Mouse (Mus musculus): Measurements from ENCODE around the gene Uqcrc1.

Gene Uqcrc1
- long read RNA-seq, experiment 1, transcript Uqcrc1-201 (13 exons, 1,653 nt), result major isoform, 595 of 625 reads
- long read RNA-seq, experiment 1, partial matches to known transcripts, result 14 of 625 reads
- long read RNA-seq, experiment 1, other reads (novel, unspliced or antisense), result 16 of 625 reads
- long read RNA-seq, experiment 2, transcript Uqcrc1-201 (13 exons, 1,653 nt), result major isoform, 623 of 652 reads
- long read RNA-seq, experiment 2, partial matches to known transcripts, result 12 of 652 reads
- long read RNA-seq, experiment 2, other reads (novel, unspliced or antisense), result 17 of 652 reads

DNA sequence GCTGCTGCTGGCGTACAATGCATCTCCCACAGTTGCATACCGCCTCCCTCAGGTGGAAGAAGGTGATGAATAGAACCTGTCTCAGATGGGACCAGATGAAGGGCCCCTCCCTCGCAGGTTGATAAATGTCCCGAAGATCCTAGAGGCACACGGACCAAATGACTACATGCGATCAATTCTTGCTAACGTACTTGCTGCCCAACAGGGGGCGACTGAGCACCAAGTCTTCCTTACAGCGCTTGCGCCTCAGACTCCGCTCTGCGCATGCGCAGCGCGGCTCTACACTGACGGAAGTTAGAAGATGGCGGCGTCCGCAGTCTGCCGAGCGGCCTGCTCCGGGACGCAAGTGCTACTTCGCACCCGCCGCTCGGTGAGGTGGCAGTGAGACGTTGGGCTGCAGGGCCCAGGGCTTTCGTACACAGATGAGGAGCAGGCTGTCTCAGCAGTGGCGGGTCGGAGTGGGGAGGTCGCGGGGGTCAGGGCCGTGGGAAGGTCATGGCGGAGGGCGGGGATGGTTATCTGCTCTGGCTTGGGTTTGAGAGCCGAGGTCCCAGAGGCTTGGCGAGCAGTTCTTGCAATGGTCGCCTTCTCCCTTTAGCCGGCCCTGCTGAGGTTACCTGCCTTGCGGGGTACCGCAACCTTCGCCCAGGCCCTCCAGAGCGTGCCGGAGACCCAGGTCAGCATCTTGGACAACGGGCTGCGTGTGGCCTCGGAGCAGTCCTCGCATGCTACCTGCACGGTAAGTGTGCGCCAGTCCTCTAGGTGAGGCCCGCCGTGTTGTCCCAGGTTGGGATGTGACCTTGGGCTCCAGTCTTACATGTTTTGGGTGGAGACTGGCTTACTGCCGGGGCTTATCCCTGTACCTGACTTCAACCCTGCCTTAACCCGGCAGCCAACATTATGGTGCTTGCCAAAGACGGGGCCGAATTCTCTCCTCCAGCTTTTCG lies at the start of gene Uqcrc1:
Uqcrc1 (plus strand) TSS at position 216 of the 947 bp plus-strand sequence.
- intact Hi-C loops (cut with DNase I), result loop anchor here (5.0 kb wide), 1 partner anchor 121 kb away; the partner anchor contains the start of gene Trex1

DNA sequence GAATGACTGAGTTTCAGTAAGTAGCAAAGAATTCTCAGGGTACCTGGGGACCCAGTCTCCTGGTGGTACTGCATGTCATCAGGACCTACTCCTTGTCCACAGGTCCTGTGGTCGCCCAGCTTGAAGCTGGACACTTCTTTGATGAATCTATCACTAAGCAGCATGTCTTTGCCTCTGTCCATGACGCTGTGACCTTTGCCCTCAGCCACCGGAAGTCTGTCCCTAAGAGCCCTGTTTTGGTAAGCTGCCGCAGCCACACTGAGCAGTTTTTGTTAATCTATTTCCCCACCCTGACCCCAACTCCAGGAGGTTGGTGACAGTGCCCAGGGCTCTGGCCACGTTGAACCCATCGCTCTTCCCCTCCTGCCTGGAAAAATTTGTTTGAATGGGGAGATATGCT lies 24.1 kb upstream of the Uqcrc1 start:
- intact Hi-C loops (cut with DNase I), result no loop called here

DNA sequence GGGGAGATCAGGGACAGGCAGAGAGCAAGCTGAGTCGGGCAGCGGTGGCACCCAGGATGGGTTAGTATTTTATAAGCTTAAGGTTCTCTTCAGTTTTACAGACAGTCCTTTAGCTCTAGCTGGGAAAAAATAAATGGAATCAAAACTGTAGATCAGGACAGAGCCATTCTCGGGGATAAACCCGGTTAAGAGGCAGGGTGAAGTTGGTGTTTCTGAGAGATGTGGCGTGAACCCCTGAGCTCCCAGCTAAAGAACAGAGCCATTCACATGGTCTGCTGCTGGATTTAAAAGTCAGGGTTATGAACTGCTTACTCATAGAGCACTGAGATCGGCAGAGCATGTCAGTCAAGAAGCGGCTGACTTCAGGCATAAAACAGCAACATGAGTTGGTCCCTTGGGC lies 23.3 kb upstream of the Uqcrc1 start:
- intact Hi-C loops (cut with DNase I), result no loop called here

DNA sequence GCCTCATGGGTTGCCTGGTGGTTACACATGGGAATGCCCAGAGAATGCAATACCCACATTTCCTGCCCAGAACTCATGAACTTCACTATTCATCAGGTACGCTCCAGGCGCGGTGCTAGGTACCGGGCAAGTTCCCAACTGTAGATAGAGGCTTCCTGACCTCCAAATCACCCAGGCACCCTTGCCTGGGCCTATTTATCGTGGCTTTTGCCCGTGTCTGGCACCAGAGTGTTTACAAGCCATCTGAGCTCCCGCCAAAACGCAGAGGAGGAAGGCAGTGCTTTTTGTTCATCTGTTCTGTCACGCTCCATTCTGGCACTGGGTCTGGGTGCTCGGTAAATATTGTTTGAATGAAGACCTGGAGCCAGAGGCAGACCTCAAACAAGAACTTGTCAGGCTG lies 22.8 kb upstream of the Uqcrc1 start:
- intact Hi-C loops (cut with DNase I), result no loop called here

DNA sequence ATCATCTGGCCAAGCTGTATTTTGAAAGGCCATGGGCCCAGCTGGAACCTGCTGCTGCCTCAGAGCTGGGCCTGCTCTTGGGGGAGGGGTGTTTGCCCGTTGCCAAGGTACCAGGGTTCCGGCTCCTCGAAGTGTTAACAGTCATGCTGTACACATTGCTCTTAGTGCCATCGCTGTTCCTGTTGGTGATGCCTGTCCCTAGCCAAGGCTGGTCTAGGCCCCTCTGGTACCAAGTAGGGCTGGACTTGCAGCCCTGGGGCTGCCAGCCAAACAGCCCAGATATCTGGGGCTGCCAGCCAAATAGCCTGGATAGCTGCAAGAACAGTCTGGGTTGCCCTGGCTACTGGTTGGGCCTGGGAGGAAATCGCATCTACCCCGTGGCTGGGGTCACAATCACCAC lies 21.9 kb upstream of the Uqcrc1 start, which contains the start of gene Tmem89:
Tmem89 (plus strand) TSS at position 129 of the 400 bp plus-strand sequence.
- intact Hi-C loops (cut with DNase I), result no loop called here

DNA sequence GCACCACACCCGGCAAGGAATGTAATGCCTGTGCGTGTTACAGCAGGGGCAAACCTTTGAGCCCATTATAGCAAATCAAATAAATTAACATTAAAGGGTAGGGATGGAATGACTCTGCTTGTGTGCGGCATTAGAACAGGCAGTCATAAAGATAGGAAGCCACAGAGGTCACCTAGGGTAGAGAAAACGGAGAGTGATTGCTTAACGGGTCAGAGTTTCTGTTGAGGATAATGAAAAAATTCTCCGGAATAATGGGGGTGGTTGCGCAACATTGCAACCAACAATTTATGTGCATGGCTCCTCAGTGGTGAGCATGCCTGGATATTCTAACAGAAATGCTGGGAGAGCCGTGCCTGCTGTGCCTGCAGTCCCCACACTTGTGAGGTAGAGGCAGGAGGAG lies 10.5 kb upstream of the Uqcrc1 start:
- intact Hi-C loops (cut with DNase I), result no loop called here

DNA sequence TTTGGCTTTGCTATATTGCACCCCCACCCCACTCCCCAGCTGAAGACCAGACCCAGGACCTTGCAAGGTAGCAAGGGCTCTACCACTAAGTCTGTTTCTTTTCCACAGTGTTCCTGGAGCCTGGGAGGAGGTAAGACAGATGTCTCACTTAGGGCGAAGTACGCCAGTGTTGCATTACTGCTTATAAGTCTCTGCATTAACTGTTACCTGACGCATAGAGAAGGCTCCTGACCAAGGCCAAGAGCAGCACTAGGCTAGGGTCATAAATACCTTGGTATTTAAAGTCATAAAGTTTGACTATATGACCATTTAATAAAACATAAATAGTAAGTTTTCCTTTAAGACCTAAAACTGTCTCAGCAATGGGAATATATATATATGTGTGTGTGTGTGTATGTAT lies 8.0 kb upstream of the Uqcrc1 start:
- intact Hi-C loops (cut with DNase I), result no loop called here

DNA sequence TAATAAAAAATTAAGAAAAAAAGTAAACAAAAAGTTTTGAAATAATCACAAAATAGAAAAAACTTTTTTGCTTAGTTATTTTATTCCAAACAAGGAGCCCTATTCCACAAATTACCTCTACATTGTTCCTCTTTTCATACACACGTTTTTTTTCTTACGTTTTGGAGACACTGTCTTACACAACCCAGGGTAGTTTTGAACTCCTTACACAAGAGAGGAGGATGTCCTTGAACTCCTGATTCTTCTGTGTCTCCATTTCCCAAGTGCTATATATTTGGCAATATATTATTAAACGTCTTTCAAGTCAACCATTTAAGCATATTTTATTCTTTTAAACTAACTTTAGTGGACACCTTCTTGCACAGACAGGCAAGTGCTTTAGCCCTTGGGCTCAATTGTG lies 442 bp upstream of the Uqcrc1 start:
- intact Hi-C loops (cut with DNase I), result loop anchor here (5.0 kb wide), 1 partner anchor 121 kb away; the partner anchor contains the start of gene Trex1

DNA sequence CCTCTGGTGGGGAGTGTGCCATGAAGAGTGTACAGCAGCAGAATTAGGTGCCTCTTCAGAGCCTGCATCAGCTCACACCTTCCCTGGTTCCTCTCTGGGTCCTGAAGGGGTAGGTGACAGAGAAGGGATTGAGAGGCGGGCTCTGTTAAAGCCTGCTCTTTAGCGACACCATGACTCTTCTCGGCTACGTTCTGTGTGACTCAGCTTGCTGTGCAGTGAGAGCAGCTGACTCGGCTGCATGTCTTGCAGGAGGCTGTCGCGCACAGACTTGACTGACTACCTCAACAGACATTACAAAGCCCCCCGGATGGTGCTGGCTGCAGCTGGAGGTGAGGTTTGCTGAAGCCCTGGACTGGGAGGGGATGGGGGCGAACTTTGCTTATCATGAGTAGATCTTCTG lies 8.7 kb downstream of the Uqcrc1 start:
- intact Hi-C loops (cut with DNase I), result no loop called here

DNA sequence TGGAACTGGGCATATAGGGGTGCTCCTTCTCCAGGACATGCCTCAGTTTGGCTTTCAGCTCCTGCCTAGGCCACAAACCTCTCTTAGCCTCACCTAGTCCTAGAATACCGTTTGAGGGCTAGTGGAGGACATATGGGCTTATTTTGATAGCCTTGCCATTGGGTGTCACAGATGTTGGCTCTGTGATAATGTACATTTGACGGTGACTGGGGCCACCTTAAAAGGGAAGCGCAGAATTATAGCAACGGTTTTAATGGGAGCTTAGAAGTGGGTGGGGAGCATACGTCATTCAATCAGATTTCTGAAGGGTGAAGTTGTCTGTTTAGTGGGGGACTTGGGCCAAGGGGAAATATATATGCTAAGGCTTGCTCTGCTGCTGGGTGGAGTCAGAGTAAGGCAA lies 9.2 kb downstream of the Uqcrc1 start:
- intact Hi-C loops (cut with DNase I), result no loop called here

DNA sequence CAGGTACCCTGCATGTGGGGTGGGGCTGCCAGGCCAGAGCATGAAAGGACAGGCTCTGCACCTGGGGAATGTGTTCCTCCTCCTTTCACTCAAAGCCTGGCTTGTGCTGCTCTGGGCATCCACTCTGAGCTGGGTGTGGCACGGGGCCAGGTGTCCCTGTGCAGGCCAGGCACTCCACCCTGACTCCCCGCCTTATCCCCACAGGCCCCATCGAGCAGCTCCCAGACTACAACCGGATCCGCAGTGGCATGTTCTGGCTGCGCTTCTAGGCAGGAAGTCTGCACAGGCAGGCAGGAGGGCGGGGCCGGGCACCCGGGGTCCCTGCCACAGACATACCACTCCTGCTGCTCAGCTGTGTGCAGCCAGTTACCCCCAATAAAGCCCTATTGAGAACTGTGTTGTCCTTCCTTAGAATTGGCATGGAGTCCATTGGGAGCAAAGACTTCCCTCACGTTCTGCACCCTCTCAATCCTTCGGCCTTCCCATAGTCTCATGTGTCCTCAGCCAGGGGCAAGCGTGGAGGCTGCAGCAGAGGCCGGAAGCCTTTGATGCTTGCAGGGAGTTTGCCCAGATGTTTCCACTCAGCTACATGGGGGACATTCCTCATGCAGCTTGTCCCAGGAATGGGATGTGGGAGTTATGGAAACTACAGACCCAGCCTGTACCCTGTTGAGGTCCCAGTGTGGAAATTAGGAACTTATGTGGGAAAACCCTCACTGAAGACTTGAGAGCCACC lies 13.0 kb downstream of the Uqcrc1 start:
- intact Hi-C loops (cut with DNase I), result no loop called here

DNA sequence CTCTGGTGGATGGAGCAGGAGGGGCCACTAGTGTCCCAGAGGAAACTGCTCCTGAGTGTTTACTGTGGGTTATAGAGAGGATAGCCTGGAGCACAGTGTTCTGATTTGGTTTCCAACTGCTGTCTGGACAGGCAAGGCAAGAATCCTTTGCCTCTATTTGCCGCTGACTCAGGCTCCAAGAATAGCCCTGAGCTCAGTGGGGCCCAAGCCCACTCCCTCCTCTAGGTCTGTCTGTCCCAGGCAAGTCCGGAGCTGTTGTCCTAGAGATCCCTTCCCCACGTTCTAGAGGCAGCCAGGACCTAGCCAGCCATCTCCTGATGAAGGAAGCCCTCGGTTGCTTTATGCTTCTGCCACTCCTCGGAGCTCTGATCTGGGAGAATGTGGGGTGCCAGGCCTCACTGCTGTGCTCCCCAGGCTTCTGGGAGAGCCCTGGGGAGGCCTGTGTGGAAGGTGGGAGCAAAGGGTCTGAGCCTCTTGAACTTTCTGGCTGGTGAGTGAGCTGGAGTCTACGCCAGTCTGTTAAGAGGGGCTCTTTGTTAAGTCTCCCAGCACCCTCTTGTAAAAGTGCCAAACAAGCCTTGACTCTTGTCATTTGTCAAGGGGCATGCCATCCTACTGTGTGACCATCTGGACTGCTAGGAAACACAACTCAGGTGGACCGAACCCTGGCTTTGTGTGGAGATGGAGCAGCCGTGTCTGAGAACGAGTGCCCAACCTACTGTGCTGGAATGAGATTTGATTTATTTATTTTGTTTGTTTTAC lies 13.7 kb downstream of the Uqcrc1 start:
- intact Hi-C loops (cut with DNase I), result no loop called here

DNA sequence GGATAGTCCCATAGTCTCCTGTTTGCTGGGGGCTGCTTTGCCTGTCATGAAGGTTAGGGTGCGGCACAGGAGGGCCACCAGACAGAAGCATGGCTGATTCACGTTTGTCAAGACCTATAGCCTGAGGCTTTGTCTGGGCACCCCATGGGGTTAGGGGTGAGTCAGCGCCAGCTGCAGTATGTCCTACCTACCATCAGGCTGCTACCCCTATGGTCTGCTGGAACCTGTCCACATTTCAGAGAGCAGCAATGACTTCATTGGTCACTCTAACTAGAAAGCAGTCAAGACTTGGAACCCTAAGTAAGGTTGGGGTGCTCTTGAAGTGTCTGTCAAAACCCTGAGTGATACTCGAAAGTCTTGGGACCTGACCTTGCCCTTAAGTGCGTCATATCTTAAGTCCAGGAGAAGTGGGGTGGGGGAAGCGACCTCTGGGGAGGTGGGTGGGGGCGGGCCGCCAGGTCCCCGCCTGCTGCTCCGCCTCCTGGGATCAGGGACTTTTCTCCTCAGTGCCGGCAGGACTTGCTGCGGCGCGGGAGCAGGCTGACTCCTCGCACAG lies 16.7 kb downstream of the Uqcrc1 start, which contains the start of gene Col7a1:
Col7a1 (plus strand) TSS at position 506 of the 556 bp plus-strand sequence.
- intact Hi-C loops (cut with DNase I), result no loop called here

DNA sequence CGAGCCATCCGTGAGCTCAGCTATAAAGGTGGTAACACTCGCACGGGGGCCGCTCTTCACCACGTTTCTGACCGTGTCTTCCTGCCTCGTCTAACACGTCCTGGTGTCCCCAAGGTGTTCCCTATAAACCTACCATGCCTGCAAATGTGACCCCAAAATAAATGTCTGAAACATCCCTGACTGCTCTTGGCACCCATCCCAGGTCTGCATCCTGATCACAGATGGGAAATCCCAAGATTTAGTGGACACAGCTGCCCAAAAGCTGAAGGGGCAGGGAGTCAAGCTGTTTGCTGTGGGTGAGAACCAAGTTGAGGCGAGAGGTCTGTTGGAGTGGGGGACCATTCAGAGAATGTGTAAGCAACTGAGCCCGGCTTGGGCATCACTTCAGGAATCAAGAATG lies 18.8 kb downstream of the Uqcrc1 start:
- intact Hi-C loops (cut with DNase I), result no loop called here

DNA sequence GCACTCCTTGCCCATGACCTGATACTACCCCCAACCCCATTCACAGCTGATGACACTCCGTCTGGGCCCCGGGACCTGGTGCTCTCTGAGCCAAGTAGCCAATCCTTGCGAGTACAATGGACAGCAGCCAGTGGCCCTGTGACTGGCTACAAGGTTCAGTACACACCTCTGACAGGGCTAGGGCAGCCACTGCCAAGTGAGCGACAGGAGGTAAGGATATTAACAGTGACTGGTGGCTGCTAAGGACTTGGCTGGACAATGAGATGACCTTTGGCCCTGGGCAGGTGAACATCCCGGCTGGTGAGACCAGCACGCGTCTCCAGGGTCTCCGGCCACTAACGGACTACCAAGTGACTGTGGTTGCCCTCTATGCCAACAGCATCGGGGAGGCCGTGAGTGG lies 19.4 kb downstream of the Uqcrc1 start:
- intact Hi-C loops (cut with DNase I), result no loop called here

DNA sequence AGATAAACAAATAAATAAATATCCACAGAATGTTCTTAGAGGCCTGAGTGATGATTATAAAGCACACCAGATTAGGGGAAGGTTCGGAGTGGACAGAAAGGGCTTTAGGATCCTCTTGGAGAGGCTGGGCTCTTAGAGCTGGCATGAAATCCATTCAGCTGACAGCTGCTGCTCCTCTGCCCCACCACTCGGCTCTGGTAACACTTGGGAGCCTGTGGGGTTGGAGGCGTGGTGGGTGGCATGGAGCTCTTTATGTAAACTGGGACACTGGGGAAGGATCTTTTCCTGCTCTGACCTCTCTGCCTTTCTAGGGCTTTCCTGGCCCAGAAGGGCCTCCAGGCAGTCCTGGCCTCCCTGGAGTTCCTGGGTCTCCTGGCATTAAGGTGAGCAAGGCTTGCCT lies 27.1 kb downstream of the Uqcrc1 start:
- intact Hi-C loops (cut with DNase I), result no loop called here

DNA sequence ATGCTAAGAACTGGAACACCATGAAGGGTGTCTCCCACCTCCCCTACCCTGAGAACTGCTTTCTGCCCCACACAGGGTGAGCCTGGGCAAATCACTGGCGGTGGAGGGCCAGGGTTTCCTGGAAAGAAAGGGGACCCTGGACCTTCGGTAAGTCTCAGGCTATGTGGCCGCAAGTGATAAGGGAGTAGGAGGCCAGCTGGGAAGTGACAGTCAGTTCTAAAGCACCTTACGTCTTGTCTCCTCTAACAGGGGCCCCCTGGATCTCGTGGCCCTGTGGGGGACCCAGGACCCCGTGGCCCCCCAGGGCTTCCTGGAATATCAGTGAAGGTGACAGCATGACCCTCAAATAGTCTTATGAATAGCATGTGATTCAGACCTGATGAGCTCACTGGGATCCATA lies 27.9 kb downstream of the Uqcrc1 start:
- intact Hi-C loops (cut with DNase I), result no loop called here

DNA sequence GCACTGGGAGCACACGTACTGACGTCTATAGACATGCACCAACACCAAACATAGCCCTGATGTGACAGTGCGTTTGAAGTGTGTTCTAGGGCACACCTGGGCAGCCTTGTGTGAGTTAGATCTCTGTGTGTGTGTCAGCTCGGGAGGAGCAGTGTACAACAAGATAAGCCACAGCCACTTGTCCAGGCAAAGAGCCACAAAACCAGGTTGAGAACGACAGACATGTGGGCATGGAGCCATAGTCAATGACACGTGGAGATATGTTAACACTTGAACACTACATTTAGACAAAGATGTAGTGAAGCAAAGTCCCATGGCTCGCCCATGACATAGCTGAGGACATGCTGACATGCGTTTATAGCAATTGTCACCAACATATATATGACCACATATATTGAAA lies 34.2 kb downstream of the Uqcrc1 start:
- intact Hi-C loops (cut with DNase I), result no loop called here

DNA sequence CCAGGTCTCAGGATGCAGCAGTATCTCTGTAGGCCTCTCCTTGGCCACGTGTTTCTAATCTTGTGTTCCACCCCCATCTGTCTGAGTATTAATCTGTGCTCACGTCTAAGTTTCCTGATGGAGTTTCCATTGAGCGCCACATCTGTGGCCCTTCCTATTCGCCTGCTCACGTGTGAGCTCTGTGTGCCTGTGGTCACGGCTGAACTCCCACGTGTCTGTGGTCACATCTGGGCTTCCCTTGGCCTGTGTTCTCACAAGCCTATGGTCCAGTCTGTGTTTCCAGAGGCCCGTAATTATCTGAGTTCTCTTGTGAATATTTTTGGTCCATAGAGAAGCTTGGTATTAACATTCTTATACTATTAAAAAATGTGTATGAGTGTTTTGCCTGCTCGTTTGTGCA lies 40.0 kb downstream of the Uqcrc1 start:
- intact Hi-C loops (cut with DNase I), result no loop called here

DNA sequence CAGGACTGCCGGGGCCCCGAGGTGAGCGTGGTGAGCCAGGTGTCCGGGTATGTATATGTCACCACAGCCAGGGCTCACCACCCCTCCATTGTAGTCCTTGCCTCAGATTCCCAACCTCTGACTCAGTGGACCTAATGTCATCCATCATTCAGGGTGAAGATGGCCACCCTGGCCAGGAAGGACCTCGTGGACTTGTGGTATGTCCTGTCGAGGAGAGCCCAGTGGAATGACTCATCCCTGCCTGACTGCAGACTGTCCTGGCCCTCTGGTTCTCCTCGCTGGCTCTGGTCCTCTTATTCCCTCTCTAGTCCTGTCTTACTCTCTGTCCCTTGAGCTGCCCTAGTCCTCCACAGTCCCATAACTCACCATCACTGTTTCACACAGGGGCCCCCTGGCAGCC lies 41.5 kb downstream of the Uqcrc1 start:
- intact Hi-C loops (cut with DNase I), result no loop called here

DNA sequence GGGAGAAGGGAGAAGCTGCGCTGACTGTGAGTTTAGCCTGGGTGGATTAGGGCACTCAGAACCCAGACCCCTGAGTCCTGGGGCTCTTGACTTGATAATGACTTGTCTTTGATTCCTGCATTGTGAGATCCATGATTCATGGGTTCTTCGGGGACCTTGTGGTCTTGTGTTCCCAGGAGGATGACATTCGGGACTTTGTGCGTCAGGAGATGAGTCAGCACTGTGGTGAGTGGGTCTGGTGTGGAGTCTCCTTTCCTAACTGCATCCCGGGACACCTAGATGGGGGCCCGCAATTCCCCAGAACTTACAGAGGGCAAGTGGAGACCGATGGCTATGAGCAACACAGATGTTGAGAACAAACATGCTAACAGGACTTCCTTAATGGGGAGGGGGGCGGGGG lies 46.1 kb downstream of the Uqcrc1 start:
- intact Hi-C loops (cut with DNase I), result no loop called here

Measured in adrenal gland (tissue).